Mouse (Mus musculus): Measurements from ENCODE around the gene Mgll. TPM values are rescaled to one million over a fixed set of nuclear protein-coding genes. Genes with fewer than 3 reads are reported as not detected.

Gene Mgll
- total RNA-seq, 2 experiments from 2014 or later: 40.0 to 47.5 TPM

DNA sequence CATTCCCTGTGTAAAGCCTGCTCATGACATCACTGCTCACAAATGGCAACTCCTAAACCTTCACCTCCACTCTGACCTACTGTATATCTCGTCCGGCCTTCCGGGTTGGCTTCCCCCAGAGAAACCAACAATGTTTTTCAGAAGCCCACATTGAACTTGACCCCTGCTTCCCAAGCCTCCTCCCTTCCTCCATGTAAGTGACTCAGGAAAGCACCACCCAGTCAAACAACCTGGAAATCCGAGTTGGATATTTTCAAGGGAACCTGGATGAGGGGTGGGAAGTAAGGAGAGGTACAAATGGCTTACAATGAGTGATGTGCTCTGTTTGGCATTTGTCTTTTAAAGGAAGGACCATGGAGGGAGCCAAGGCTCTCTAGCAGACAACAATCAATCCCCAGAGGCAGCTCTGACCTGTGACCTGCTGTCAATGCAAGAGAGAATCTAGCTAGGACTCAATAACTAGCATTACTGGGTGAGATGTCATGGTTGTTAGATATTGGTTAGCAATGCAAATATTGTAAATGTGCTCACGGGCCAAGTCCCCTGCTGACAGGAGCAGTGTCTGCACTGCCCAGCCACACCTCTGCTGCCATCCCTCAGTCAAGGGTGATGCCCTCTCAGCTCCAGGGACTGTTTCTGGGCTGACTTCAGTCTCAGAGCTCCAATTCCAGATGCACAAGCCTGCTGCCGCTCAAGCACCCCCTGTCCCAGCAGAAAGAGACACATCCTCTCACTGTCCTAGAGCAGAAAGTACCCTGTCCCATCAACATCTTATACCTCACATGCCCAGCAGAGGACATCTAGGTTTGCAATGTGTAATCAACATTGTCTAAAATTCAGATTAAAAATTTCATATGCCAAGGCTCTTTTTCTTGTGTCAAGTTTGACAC lies 6.8 kb upstream of the Mgll start:
- DNase-seq: no peak

DNA sequence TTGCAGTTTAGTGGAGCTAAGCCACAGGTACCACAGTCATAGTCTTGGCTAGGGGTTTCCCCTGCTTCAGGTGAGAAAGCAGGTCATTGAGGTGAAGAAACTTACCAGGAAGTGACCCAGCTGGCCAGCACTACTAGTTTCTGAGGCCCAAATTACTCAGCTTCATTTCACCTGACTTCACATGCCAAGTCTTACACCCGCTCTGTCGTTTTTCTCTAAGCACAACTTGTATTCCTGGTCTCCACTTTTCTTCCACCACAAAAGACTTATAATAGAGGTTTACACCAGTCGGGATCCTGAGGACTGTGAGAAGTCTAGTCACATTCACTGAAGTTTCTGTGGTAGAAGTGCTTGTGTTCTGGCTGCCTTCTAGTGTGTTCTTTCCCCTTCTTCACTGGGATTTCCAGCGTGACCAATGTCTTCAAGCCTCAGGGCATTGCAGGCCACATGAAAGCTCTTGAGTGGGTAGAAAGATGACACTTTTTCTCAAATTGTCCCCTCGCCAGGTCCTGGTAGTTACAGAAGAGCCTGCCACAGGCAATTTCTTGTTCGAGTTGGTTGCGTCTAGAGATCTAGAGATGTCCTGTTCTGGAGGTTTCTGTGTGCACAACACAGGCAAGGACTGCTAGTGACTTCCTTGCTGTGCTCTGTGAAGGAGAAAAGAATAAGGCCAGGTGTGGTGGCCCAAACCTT lies 6.0 kb upstream of the Mgll start:
- DNase-seq: no peak

DNA sequence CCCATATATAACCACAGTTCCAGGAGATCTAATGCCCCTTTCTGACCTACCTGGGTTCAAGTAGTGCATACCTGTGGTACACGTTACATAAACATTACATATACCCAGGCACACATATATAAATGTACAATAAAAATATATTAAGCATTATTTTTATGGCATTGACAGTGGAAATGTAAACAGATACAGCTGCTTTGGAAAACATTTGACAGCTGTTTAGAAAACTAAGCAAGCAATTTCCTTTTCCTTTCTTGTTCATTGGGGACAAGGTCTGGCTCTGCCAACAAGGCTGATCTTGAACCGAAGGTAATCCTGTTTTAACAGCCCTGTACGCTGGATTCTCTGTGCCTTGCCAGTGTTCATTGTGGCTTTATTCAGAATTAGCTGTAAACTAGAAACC lies 3.2 kb upstream of the Mgll start:
- DNase-seq: no peak

DNA sequence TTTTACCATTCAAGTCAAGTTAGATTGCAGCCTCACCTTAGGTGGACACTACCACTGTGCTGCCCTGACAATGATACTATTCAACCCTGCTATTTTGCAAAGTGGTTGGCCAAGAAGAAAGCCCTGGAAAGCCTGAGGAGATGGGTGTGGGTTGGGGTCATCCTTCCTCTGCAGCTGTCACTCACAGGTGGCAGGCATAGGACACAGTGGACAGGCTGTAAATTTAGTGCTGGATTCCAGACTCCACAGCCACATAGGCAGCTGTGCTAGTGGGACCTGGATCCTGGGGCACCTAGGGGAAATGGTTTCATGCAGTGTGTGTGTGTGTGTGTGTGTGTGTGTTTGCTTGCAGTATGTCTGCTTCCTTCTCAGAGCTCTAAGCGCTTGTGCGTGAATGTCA lies 1.3 kb upstream of the Mgll start:
- no peak for DNase-seq

DNA sequence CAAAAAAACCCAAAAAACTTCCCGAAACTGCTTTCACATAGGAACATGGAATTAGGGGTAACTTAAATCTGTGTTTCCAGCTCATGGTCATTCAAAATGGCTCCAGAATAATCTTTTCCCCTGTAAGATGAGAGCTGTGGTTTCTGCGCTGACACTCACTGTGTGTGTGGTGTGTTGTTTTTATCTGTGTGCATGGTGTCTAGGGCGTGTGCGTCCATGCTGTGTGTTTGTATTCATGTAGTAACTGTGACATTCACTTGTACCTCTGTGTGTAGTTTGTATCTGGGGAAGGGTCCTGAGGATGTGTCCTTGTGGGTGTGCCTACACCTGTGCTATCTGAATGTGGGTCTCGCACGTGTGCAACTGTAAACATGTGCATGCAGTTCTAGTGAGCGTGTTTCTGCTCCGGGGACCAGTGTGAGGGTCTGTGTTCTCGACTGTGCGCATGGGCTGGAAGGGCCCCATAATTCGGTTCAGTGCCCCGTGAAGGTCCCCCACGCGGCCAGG lies 353 bp upstream of the Mgll start:
- DNase-seq: no peak

DNA sequence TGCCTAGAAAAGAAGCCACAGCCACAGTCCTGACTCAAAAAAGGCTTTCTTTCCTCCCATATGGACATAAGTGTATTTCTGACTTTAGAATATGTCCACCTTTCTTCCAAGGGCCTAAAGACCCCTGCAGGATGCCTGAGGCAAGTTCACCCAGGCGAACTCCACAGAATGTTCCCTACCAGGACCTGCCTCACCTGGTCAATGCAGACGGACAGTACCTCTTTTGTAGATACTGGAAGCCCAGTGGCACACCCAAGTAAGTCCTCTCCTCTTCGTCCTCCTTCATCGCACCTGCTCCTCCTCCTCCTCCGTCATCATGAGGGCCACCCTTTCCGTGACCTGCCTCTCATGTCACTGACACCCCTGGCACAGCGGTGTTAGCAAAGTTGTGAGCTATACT lies 1.4 kb downstream of the Mgll start:
- no peak for DNase-seq

DNA sequence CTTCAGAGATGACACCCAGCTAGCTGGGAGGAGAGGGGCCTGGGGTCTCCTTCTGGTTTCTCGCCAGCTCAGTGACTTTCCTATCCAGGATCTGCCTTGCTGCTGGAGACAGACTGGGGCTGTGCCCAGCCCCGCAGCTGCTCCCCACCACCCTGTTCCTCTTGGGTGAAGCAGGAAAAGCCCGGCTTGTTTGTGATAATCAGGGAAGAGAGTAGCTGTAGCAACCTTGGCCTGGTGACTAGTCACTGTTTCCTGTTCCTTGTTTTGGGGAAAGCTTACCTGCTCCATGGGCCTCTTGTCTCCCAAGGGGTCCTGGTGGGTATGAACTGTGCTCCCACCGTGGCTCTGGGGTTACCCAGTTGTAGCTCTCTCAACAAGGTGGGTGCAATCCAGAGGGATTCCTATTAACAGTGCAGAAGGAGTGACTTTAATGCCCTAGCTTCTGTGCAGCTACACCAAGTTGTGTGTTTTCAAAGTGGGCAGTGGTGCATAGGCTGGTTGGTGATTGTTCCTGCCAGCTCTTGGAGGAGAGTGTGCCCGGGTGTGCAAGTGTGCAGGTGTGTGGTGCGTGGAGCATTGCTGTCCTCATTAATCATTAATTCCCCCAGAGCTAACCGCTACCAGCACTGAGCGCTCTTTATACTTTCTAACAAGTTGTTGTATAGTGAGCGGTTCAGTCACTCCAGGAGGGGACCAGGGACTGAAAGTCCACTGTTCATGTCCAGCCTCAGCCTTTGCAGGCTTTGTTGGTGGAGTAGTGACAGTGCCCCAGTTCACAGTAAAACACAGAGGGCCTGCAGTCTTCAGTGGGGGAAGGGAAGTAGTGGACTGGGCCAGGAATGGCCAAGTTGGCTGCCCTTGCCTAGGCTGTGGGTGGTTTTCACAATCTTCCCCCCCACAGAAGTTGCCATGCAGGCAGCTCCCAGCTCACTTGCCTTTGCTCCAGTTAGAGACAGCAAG lies 2.3 kb downstream of the Mgll start:
- DNase-seq: no peak

DNA sequence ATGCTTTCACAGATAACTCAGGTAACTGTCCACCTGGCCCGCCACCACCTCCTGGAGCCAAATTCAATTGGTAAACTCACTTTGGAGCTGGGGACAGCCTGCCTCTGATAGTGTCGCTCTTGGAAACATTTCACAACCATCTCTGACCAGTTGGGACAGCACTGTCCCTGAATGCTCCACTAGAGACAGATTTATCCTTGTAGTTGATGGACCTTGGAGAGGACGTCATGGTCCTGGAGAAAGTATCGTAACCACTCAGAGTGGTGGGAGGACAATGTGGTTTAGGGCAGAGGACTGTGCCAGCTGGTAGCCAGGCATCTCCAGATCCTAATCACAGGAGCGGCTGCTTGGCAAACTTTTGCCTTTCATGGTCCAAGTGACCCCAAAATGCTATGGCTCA lies 3.3 kb downstream of the Mgll start:
- no peak for DNase-seq

DNA sequence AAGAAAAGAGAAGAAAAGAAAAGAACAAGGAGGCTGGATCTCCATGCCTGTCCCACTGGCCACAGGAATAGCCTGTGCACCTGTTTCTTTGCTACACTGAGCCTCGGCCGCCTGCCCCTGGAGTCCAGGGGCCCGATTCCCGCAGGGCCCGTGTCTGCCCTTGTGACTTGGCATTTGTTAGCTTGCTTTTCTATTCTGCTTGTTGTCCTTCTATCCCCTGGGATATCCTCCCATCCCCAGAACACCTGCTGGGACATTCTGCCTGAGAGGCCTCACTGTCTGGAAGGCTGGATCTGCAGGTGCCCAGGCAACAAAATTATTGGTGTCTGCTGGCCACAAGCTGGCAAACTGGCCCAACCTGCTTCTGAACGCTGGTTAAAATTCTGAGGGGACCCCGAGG lies 3.8 kb downstream of the Mgll start:
- DNase-seq: no peak

DNA sequence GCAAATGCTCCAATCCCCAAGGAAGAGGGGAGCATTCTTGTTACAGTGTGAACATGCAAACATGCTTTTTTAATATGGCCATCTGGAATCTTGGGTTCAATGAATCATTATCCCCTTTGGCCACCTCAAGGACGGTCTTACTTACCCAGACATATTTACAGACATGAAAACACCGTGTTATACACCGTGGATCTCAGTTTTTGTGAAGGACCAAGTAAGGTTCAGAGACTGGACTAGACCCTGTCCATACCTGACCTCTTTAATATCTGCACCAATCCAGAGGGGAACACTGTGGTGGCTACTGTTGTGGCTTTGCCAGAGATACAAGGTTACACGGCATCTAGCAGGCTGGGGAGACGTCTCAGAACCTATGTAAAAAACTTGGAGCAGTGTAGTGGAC lies 4.3 kb downstream of the Mgll start:
- no peak for DNase-seq

DNA sequence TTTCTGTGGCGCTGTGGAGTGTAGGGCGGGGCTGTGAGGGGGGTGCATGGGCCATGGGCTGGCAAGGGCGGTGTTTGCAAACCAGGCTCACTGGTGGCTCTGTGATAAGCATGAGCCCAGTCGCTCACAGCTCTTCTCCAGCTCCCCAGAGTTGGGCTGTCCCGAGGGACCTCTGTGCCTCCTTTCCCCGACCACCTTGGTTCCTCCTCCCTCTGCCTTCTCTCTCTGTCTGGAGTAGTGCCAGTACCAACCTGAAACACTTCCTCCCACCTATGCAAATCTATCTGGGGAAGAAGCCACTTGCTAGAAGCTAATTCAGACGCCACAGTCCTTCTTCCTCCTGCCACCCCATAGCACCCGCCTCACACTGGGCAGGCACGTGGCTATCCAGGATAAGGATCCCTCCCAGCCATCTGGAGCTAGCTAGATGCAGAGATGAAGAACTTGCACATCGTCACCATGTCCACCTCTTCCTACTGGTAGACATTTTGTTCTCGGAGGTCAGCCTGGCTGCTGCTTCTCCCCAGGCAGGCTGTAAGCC lies 7.1 kb downstream of the Mgll start:
- DNase-seq: no peak

DNA sequence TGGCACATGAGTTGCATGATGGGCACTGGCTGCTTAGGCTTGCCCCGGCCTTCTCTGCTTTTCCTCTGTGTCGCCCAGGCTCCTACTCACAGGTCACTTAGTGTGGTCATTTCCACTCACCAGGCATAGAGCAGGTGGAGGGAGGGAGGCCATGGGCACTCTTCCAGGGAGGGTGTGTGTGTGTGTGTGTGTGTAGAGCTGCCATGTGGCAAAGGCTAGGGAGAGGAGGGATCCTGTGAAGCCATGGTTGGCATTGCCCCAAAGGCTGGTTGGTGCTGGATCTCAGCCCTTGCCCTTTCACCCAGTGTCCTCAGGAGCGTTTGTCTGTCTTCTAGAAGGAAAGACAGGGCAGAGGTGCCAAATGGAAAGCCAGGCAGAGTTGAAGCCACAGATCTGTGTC lies 7.8 kb downstream of the Mgll start:
- peak; percentile 81 for DNase-seq

DNA sequence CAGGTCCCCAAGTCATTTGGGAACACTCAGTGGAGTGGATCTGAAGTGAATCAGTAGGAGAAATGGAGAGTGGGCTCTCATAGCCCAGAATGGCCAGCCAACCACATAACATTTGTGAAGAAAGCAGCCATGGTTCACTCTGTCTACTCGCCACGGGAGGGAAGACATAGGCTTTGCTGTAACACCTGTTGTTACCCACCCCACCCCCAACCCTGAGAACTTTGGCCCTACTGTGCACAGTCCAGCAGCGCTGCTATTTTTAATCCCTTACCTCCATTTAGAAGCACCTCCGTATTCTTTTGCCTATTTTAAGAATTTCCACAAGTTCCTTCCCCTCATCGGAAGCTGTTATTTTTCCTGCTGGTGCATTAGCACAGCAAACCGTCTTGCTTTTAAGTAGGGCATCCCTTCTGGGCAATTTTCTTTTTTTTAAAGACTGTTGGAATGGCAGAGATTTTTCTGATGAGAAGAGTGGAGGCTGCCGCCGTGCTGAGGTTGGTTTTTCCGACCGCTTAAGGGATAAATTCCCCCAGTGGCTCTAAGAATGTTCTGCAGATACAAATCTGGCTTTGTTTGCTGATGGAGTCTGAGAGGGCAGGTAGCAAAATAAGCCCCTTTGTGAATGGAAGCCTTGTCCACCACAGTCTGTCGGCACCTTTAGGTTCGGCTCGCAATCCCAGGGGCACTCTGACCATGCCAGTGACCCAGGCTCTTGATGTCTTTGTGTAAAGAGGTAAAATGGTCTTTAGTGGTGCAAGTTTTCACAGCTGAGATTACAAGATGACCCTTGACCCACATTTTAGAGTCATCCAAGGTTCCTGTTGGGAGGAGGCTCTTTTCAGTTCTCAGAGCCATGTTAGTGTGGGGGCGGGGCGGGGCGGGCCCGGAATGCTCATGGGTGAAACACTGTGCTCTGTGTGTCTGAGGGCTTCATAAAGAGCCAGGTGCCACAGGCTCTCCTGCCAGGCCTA lies 8.7 kb downstream of the Mgll start:
- no peak for DNase-seq

DNA sequence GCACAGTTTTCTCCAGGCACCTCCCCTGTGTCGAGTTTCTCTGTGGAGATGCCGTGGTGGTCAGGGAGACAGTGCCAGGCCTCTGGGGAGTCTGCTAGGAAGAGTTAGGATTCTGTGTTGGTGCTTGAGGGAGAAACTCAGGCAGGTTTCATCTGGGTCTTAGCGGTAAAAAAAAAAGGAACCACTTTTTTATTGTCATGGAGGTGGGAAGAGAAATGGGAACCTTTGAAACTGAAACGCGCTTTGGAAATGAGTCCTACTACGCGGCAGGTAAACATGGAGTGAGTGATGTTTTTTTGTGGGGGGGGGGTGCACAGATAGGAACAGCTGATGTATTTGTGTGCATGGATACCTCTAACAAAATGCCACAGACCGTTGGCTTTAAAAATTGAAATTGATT lies 12.1 kb downstream of the Mgll start:
- DNase-seq: no peak

DNA sequence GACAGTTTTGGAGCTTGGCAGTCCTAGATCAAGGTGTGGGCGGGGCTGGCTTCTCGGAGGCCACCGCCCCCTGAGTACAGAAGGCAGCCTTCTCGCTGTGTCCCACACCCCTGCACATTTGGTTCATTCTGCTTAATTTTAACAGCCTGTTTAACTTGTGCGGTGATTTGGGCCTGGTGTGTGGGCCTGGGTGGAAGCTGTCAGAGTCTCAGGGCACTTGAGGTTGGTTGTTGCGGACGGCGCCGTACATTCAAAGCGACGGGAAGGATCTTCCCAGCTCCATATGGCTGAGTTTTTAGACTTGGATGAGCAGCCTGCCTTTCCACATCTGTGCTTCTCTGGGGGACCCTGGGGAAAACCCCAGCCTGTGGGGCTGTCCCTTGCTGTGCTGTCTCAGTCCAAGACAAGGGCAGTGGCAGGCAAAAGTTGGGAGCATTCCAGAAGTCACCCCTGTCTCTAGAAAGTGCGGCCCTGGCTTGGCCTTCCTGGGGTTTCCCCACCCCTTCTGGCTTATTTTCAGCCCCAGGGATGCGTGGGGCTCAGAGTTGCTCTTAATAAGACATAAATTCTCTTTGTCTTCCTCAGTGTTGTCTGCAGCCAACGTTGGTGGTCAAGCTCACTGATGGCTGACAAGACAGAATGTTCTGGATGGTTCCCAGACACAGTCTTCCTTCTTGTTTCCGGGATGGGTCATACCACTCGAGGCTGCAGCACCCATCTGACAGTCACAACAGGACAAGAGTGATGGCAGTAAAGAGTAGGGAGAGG lies 12.7 kb downstream of the Mgll start:
- no peak for DNase-seq

DNA sequence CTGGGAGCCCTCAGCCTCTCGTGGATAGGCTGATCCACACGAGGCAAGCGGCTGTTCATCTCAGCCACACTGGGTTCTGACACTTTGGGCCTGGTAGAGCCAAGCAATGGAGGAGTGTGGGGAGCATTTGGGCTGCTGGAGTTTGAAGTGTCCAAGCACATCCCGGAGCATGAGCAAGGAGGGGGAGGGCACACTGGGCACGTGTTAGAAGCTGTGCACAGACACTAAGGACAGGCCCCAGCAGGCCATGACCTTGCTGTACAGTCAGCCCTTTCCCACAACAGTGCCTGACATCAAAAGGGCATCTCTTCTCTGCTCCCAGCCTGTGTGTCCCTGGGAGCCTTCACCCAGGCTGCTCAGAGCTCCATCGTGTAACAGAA lies 13.3 kb downstream of the Mgll start:
- no peak for DNase-seq

DNA sequence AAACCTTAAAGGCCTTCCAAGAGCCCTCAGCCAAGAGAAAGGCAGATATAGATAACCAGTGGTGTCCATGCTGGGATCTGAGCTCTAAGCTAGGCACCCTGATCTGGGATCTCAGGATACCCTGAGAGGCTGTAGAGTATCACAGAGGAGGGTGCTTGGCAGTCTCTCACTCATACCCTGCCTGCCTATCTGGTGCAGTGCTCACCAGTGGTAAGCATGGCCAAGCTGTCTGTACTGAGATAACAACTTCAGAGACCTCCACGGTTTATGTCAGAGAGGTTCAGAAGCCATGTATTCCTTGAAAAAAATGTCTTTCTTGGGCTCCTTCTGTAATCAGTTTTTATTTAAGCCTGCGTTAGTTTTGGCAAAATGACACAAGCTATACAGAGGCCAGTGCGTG lies 16.8 kb downstream of the Mgll start:
- DNase-seq: no peak

DNA sequence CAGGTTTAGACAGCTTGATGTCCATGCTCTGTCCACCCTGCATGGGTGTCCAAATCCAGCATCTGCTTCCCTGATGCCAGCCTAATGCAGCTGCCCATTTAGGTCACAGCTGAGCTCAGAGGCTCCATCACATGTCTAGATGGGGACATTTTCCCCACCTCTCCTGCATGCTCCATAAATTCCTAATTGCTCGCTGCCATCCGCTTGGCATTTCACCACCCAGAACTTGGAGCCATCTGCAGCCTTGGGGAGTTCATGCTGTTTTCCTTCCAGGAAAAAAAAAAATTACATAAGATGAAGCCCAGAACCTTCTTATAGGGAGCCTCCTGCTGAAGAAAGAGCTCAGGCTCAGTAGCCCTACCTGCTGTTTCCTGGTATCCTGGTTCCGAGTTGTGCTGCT lies 17.6 kb downstream of the Mgll start:
- DNase-seq: no peak

DNA sequence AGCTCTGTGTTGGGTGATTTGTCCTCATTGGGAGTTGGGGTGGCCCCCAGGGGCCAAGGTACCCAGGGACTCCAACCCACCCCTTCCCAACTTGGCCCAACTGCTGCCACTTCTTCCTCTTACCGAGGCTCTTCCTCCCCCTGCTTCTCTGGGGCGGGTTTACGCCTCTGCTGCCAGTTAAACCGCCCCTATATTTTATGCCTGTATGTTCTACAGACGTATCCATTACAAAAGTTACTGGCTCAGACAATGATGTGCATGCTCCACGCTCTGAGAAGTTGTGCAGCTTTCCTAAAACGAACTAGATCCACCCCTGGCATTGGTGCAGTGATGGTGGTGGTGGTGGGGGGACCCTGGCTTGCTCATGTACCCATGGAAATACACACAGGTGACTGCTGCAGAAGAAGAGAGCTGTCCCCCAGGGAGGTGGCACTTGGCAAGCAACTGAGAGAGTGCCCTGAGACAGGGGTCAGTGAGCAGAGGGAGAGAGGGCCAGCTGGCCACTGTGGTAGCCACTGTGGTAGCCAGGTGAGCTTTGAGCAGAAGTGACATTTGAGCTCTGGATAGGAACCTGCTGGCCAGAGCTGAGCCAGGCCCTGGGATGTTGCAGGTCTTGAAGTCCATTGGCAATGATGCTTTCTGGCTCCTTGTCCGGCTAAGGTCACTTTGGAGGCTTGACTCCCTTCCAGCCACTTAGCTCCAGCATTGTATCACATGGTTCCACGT lies 18.2 kb downstream of the Mgll start:
- DNase-seq: peak; percentile 74

Measured in gastrocnemius, postnatal 25 days (tissue).